Mouse (Mus musculus): Measurements from ENCODE around the gene Pold4.

DNA sequence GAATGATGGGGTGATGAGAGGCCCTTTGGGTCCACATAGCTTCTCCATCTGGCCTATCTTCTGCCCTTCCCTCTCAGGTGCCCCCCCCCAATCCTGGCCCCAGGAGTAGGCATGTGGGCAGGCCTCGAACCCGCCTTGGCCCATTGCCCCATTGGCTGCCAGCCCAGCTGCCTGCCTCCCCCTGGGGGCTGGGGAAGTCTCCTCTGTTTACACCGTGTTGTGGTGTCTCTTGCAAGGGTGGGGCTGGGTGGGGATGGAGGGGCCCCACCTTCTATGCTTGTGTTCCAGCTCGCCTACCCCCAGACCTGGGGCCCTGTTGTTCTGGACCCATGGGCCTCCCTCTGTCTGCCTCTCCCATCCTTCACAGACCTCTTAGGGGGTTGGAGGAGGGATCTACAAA is 11.3 kb upstream of the Pold4 start:
- TF ChIP-seq CTCF (IDR thresholded peaks at IDR 0.05; ENCODE audit: low read depth) (no peak), EP300 (IDR thresholded peaks at IDR 0.05; ENCODE audit: low read depth) (no peak)

All from liver, embryonic 14.5 days (tissue).